Mouse (Mus musculus) ovary, postnatal 36 days (tissue): Measurements from ENCODE around the gene Gm12887.

Source experiments
- DNase-seq: peaks from one replicate; pipeline ENCODE4 v3.0.0; 2022; ENCODE audit warnings: low spot score, mixed read lengths

Gene Gm12887

GRCm38 (mm10) chr4:121622003-121622402 lies at the start of gene Gm12887:
Gene Gm12887, minus strand, starts transcription at chr4:121622103.
- DNase-seq, result no peak

- DNase-seq, result no peak
Observed at GRCm38 (mm10) chr4:121657040-121657439, 35.1 kb upstream of the Gm12887 start.
